Mouse (Mus musculus) olfactory bulb, adult 2 months (tissue): ENCODE measurements around the gene Des. TPM values are rescaled to one million over a fixed set of nuclear protein-coding genes. Genes with fewer than 3 reads are reported as not detected.

Experiments
- H3K27ac ChIP-seq: fragments of 200-500 bp; 2 replicates; pipeline ENCODE4 v1.5.1; 2012; ENCODE audit warnings: low read depth, low read length; ENCODE audit not compliant: insufficient read depth
- H3K4me1 ChIP-seq: fragments of 200-500 bp; 2 replicates; pipeline ENCODE4 v1.6.1; 2012; ENCODE audit warnings: low read length; ENCODE audit not compliant: control insufficient read depth, insufficient read depth
- H3K4me3 ChIP-seq: fragments of 200-500 bp; 2 replicates; pipeline ENCODE4 v1.5.1; 2012; ENCODE audit warnings: mild to moderate bottlenecking, low read depth, low read length, moderate library complexity; ENCODE audit not compliant: insufficient read depth
- CTCF ChIP-seq: fragments of 200-500 bp; IDR thresholded peaks from 2 replicates; pipeline ENCODE4 v1.5.1; 2012; ENCODE audit warnings: low read depth, mild to moderate bottlenecking, low read length, moderate library complexity; ENCODE audit not compliant: insufficient read depth
- POLR2A ChIP-seq: fragments of 200-500 bp; IDR thresholded peaks from 2 replicates; pipeline ENCODE4 v1.6.1; 2012; ENCODE audit warnings: mild to moderate bottlenecking, low read depth, low read length, moderate library complexity; ENCODE audit not compliant: insufficient read depth
- WGBS: fragments of 180-500 bp; shearing (Covaris S2); methylation state at CpG from one replicate; pipeline ENCODE4 v1.1.7; 2018; 5-methylcytosine and 5-hydroxymethylcytosine counted together
- polyA plus RNA-seq: library from polyadenylated mRNA; stranded (reverse); fragments of >200 nt; gene quantifications from 2 replicates; pipeline ENCODE4 v1.2.4, GENCODE M21; 2012; ENCODE audit warnings: low replicate concordance; ENCODE audit not compliant: missing spikeins, insufficient read depth, insufficient read length

Des gene
- polyA plus RNA-seq, 1 experiment = not detected

GRCm38 (mm10) chr1:75406173-75406572, 46.0 kb downstream of the Des start:
- Histone ChIP-seq H3K27ac (no peak overlapping the region), H3K4me3 (no peak overlapping the region)
- TF ChIP-seq POLR2A (no peak), CTCF (no peak)

GRCm38 (mm10) chr1:75407056-75407455, 46.9 kb downstream of the Des start:
- 92% methylated on average over 9 of the region's 9 CpGs for WGBS
- H3K27ac ChIP-seq = no peak overlapping the region
- TF ChIP-seq CTCF = no peak
- TF ChIP-seq POLR2A = no peak
- H3K4me3 ChIP-seq = no peak overlapping the region
- 0 out of 2 replicates have a peak, but pooled peaks cover 3% of the 10 kb centered on the region for H3K4me1 ChIP-seq

More at GRCm38 (mm10) chr1:75406173-75406572, 46.0 kb downstream of the Des start:
- 93% methylated on average over 15 of the region's 15 CpGs for WGBS
- 0 out of 2 replicates have a peak, but pooled peaks cover 3% of the 10 kb centered on the region for H3K4me1 ChIP-seq

- WGBS = 54% methylated on average over 4 of the region's 4 CpGs
Observed at GRCm38 (mm10) chr1:75408210-75408609, 48.1 kb downstream of the Des start.

GRCm38 (mm10) chr1:75409950-75410349, 49.8 kb downstream of the Des start:
- H3K27ac ChIP-seq = no peak overlapping the region
- TF ChIP-seq CTCF (no peak), POLR2A (no peak)
- no peak overlapping the region for H3K4me3 ChIP-seq
- H3K4me1 ChIP-seq = 0 out of 2 replicates have a peak, but pooled peaks cover 3% of the 10 kb centered on the region
- WGBS = 89% methylated on average over 7 of the region's 7 CpGs

More at GRCm38 (mm10) chr1:75408210-75408609, 48.1 kb downstream of the Des start:
- H3K27ac ChIP-seq = no peak overlapping the region
- no peak overlapping the region for H3K4me3 ChIP-seq
- 0 out of 2 replicates have a peak, but pooled peaks cover 3% of the 10 kb centered on the region for H3K4me1 ChIP-seq
- TF ChIP-seq POLR2A = no peak

- TF ChIP-seq POLR2A (no peak), CTCF (no peak)
- Histone ChIP-seq H3K4me1 (0 out of 2 replicates have a peak, but pooled peaks cover under 1% of the 10 kb centered on the region), H3K4me3 (no peak overlapping the region), H3K27ac (no peak overlapping the region)
- WGBS = 94% methylated on average over 3 of the region's 3 CpGs
Observed at GRCm38 (mm10) chr1:75412196-75412595, 52.1 kb downstream of the Des start.

GRCm38 (mm10) chr1:75413749-75414148, 53.6 kb downstream of the Des start:
- WGBS = 77% methylated on average over 3 of the region's 3 CpGs
- TF ChIP-seq CTCF = peak; percentile 45; the same call in 1 of the 2 replicates
- no peak for TF ChIP-seq POLR2A
- no peak overlapping the region for H3K27ac ChIP-seq
- H3K4me3 ChIP-seq = no peak overlapping the region
- H3K4me1 ChIP-seq = no peaks in the 10 kb centered on the region

Other genes with a start within 250 kb of the Des start
- gene Nhej1, start 235.1 kb upstream of the Des start, polyA plus RNA-seq = not detected in 2 replicates
- gene Slc23a3, start 226.4 kb upstream of the Des start, polyA plus RNA-seq = not detected in 2 replicates
- 190 TPM in 1 of 2 replicates, not detected in the other for gene Cnppd1, start 217.6 kb upstream of the Des start, polyA plus RNA-seq
- gene Retreg2, start 217.6 kb upstream of the Des start, polyA plus RNA-seq = not detected in 2 replicates
- not detected in 2 replicates for gene Zfand2b, start 191.7 kb upstream of the Des start, polyA plus RNA-seq
- not detected in 2 replicates for gene Abcb6, start 179.9 kb upstream of the Des start, polyA plus RNA-seq
- gene Ankzf1, start 168.2 kb upstream of the Des start, polyA plus RNA-seq = not detected in 2 replicates
- not detected in 2 replicates for gene Atg9a, start 168.1 kb upstream of the Des start, polyA plus RNA-seq
- not detected in 2 replicates for gene Glb1l, start 149.5 kb upstream of the Des start, polyA plus RNA-seq
- gene Stk16, start 149.5 kb upstream of the Des start, polyA plus RNA-seq = not detected in 2 replicates
- not detected in 2 replicates for gene Tuba4a, start 140.5 kb upstream of the Des start, polyA plus RNA-seq
- not detected in 2 replicates for gene A630095N17Rik, start 128.2 kb upstream of the Des start, polyA plus RNA-seq
- gene Dnajb2, start 123.9 kb upstream of the Des start, polyA plus RNA-seq = not detected in 2 replicates
- not detected in 2 replicates for gene Ptprn, start 95.8 kb upstream of the Des start, polyA plus RNA-seq
- gene Resp18, start 81.9 kb upstream of the Des start, polyA plus RNA-seq = not detected in 2 replicates
- gene Dnpep, start 42.3 kb upstream of the Des start, polyA plus RNA-seq = not detected in 2 replicates
- gene Speg, start 15.0 kb downstream of the Des start, polyA plus RNA-seq = not detected in 2 replicates
- not detected in 2 replicates for gene Gmppa, start 75.6 kb downstream of the Des start, polyA plus RNA-seq
- not detected in 2 replicates for gene Asic4, start 90.1 kb downstream of the Des start, polyA plus RNA-seq
- gene Chpf, start 119.0 kb downstream of the Des start, polyA plus RNA-seq = not detected in 2 replicates
- not detected in 2 replicates for gene Tmem198, start 119.2 kb downstream of the Des start, polyA plus RNA-seq
- gene Obsl1, start 146.1 kb downstream of the Des start, polyA plus RNA-seq = not detected in 2 replicates
- gene Inha, start 146.7 kb downstream of the Des start, polyA plus RNA-seq = not detected in 2 replicates
- gene Stk11ip, start 161.2 kb downstream of the Des start, polyA plus RNA-seq = not detected in 2 replicates
- gene Slc4a3, start 185.9 kb downstream of the Des start, polyA plus RNA-seq = not detected in 2 replicates